Mouse (Mus musculus): ENCODE results near the gene Scmh1. TPM values are rescaled to one million over a fixed set of nuclear protein-coding genes. Genes with fewer than 3 reads are reported as not detected.

Scmh1 gene
- polyA plus RNA-seq, 1 experiment from 2014 or later: 40.0 TPM

DNA sequence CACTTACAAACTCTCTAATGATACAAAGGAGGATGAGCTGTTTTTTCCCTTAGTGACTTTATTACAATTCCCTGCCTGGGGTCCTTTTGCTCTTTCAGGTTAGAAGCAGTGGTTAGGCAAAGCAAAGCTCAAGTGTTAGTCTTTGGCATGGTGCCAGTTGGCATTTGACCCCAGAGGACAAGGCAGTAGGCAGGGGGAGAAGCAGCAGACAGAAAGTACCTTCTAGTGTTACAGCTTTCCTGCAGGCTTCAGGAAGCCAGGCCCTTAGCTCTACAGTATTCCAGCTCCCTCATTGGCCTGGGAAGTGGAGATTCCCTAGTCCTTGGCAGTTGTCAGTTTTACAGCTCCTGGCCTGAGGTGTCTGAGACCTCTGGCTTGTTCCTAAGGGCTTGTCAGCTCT is 15.6 kb downstream of the Scmh1 start:
- Histone ChIP-seq H3K4me2 (ENCODE audit: low read depth, low read length) (no peak overlapping the region), H3K4me3 (replicated peaks; ENCODE audit: low read length) (no peak overlapping the region), H3K9me3 (replicated peaks; ENCODE audit: control insufficient read depth, low read length) (no peaks in the 10 kb centered on the region), H3K27ac (ENCODE audit: low read length) (no peak overlapping the region), H3K4me1 (ENCODE audit: control insufficient read depth, insufficient read depth, low read length) (peaks cover 7% of the 10 kb centered on the region; the same call in 1 of the 2 replicates), H3K36me3 (ENCODE audit: control insufficient read depth, insufficient read depth, low read length) (no peaks in the 10 kb centered on the region), H3K9ac (ENCODE audit: low read length) (no peak overlapping the region), H3K27me3 (ENCODE audit: control insufficient read depth, insufficient read depth, low read length) (no peaks in the 10 kb centered on the region)
- no peak for ATAC-seq (ENCODE audit: insufficient read depth, low FRiP score)

DNA sequence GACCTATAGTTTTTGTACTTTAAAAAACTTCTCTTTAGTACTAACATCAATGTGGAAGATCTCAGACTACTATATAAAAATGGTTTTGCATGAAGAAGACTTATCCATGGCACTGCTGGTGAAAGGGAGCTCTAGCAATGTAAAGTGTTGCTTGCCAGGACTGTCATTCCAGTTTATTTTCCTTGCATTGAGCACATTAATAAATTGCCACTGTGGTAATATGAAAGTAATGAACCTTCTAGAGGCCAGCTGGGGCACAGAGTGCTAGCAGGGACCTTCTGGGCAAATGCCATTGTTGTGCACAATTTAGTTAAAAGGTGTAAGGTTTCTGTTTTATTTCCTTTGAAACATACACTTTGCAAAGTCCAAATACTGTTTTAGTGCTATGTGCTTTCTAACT is 25.5 kb downstream of the Scmh1 start:
- Histone ChIP-seq H3K4me1 (ENCODE audit: control insufficient read depth, insufficient read depth, low read length) (0 out of 2 replicates have a peak, but pooled peaks cover 3% of the 10 kb centered on the region), H3K9ac (ENCODE audit: low read length) (no peak overlapping the region), H3K27me3 (ENCODE audit: control insufficient read depth, insufficient read depth, low read length) (no peaks in the 10 kb centered on the region), H3K9me3 (replicated peaks; ENCODE audit: control insufficient read depth, low read length) (no peaks in the 10 kb centered on the region), H3K36me3 (ENCODE audit: control insufficient read depth, insufficient read depth, low read length) (no peaks in the 10 kb centered on the region), H3K4me3 (replicated peaks; ENCODE audit: low read length) (no peak overlapping the region), H3K27ac (ENCODE audit: low read length) (no peak overlapping the region), H3K4me2 (ENCODE audit: low read depth, low read length) (no peak overlapping the region)
- no peak for ATAC-seq (ENCODE audit: insufficient read depth, low FRiP score)

DNA sequence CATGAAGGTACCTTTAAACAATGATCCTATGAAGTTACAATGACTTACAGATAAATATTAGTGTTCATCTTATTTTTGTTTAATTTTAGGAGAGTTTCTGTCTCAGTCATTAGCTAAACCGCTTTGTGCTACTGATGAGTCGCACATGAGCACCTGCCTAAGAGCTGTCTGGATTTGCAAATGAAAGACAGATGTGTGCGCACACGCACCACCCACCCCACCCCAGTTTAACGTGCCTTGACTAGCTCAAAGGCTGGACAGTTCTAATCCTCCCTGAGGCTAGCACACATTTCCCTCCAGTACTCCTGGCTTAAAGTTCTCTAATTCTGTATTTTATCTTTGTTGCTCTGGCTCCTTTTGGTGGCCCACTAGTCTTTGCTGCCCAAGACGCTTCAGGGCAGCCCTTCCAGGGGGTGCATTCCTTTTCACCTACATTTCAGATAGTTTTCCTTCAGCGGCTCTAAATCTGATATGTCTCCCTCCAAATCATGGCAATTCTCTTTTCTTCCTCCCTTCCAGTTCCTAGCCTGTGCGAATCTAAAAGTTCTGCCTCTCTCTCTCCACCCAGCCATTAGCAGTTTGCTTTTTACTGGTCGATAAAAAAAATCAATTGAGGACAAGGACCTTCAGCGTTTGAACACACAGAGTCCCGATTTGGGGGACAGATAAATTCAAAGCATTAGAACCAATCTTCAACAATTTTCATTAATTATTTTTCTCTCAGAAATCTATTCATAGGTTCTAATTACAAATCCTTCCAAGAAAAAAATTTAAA is 27.7 kb downstream of the Scmh1 start:
- Histone ChIP-seq H3K4me3 (replicated peaks; ENCODE audit: low read length) (no peak overlapping the region), H3K27me3 (ENCODE audit: control insufficient read depth, insufficient read depth, low read length) (no peaks in the 10 kb centered on the region), H3K9me3 (replicated peaks; ENCODE audit: control insufficient read depth, low read length) (no peaks in the 10 kb centered on the region), H3K9ac (ENCODE audit: low read length) (no peak overlapping the region), H3K27ac (ENCODE audit: low read length) (no peak overlapping the region), H3K4me1 (ENCODE audit: control insufficient read depth, insufficient read depth, low read length) (0 out of 2 replicates have a peak, but pooled peaks cover 3% of the 10 kb centered on the region), H3K4me2 (ENCODE audit: low read depth, low read length) (no peak overlapping the region), H3K36me3 (ENCODE audit: control insufficient read depth, insufficient read depth, low read length) (no peaks in the 10 kb centered on the region)
- no peak for ATAC-seq (ENCODE audit: insufficient read depth, low FRiP score)
- 53% methylated on average over 11 of the region's 11 CpGs for WGBS

DNA sequence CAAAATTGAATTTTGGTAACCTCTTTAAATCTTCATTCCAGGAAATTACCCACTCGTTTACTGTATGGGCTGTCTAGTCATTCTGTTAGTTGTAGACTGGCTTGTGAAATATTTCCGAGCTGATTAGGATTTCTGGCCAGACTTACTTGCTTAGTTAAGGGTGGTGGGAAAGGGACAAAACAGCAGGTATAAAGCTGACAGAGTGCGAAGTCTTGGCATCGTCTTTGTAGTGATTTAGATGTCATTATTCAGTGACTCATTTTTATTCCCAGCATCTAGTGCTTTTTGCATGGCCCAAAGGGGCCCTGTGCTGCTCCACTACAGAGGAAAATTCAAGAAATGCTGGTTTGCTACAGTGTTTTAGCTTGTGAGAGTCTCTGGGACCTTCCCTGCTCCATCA is 56.7 kb downstream of the Scmh1 start:
- no peak overlapping the region for H3K4me3 ChIP-seq (replicated peaks; ENCODE audit: low read length)
- H3K9me3 ChIP-seq (replicated peaks; ENCODE audit: control insufficient read depth, low read length): no peaks in the 10 kb centered on the region
- no peak overlapping the region for H3K9ac ChIP-seq (ENCODE audit: low read length)
- no peaks in the 10 kb centered on the region; the same call in 1 of the 2 replicates for H3K36me3 ChIP-seq (ENCODE audit: control insufficient read depth, insufficient read depth, low read length)
- 82% methylated on average over 4 of the region's 4 CpGs for WGBS
- H3K27me3 ChIP-seq (ENCODE audit: control insufficient read depth, insufficient read depth, low read length): no peaks in the 10 kb centered on the region
- ATAC-seq (ENCODE audit: insufficient read depth, low FRiP score): no peak
- no peak overlapping the region for H3K27ac ChIP-seq (ENCODE audit: low read length)
- H3K4me1 ChIP-seq (ENCODE audit: control insufficient read depth, insufficient read depth, low read length): no peaks in the 10 kb centered on the region
- H3K4me2 ChIP-seq (ENCODE audit: low read depth, low read length): no peak overlapping the region

DNA sequence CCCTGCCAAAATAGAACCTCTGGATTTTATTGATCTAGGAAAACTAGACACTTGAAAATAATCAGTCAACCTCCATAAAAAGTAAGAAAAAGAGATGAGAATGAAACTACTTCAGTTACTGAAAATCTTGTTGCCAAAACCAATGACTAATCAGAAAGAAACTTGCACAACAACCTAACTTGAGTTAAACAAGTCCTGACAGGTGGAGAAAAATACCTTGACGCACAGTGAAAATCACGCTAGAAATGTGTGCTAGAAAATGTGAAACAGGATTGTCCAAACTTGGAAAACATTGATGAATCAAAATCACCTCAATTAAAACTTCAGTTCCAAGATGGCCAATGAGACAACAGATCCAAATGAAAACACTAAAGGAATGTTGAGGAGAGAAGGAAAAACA is 67.9 kb downstream of the Scmh1 start:
- WGBS: 75% methylated on average over 2 of the region's 2 CpGs
- H3K4me1 ChIP-seq (ENCODE audit: control insufficient read depth, insufficient read depth, low read length): no peaks in the 10 kb centered on the region

DNA sequence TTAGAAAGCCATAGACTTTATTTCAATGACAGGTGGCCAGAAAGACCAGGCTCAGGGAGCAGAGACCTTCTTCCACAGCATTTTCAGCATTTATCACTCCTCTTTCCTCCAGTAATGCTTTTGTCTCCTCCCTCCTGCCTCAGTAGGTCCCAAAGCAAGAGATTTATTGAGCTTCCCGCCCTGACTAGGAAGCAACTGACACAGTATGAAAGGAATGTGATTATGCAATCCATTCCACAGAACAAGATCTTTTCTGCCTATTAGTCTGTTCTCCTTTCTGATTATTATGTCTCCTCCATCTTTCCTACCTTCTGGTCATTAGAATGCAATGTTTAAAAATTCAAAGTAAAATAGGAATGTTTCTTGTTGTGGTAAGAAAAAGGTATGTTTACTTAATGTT is 82.6 kb downstream of the Scmh1 start:
- peak overlapping the region; percentile 8; the same call in 1 of the 2 replicates for H3K27ac ChIP-seq (ENCODE audit: low read length)
- no peak; the same call in 1 of the 2 replicates for ATAC-seq (ENCODE audit: insufficient read depth, low FRiP score)

More for the DNA sequence above, 67.9 kb downstream of the Scmh1 start:
- Histone ChIP-seq H3K27me3 (ENCODE audit: control insufficient read depth, insufficient read depth, low read length) (no peaks in the 10 kb centered on the region), H3K27ac (ENCODE audit: low read length) (no peak overlapping the region), H3K36me3 (ENCODE audit: control insufficient read depth, insufficient read depth, low read length) (0 out of 2 replicates have a peak, but pooled peaks cover 3% of the 10 kb centered on the region), H3K9ac (ENCODE audit: low read length) (no peak overlapping the region), H3K4me2 (ENCODE audit: low read depth, low read length) (no peak overlapping the region), H3K9me3 (replicated peaks; ENCODE audit: control insufficient read depth, low read length) (no peaks in the 10 kb centered on the region), H3K4me3 (replicated peaks; ENCODE audit: low read length) (no peak overlapping the region)
- ATAC-seq (ENCODE audit: insufficient read depth, low FRiP score): no peak

DNA sequence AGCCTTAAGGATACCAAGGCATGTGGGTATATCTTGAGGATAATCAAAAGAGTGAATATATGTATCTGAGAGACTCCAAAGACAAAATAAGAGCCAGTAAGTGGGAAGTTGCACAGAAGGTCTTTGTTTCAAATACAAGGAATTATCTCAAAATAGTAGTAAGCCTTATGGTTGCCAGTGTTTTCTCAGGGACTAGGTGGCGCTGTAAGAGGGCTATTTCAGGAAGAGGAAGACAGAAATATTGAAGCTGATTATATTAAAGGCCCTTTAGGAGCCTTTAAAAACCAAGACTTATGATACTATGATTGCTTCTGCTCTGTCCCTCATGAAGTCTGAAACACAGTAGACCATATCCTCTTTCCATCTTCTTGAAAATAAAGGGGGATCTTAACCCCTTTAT is 101.9 kb downstream of the Scmh1 start:
- H3K4me1 ChIP-seq (ENCODE audit: control insufficient read depth, insufficient read depth, low read length): no peaks in the 10 kb centered on the region
- H3K27ac ChIP-seq (ENCODE audit: low read length): no peak overlapping the region
- ATAC-seq (ENCODE audit: insufficient read depth, low FRiP score): no peak
- H3K27me3 ChIP-seq (ENCODE audit: control insufficient read depth, insufficient read depth, low read length): no peaks in the 10 kb centered on the region
- no peak overlapping the region for H3K4me3 ChIP-seq (replicated peaks; ENCODE audit: low read length)
- H3K4me2 ChIP-seq (ENCODE audit: low read depth, low read length): no peak overlapping the region
- no peak overlapping the region for H3K9ac ChIP-seq (ENCODE audit: low read length)
- H3K9me3 ChIP-seq (replicated peaks; ENCODE audit: control insufficient read depth, low read length): no peaks in the 10 kb centered on the region
- peaks cover 15% of the 10 kb centered on the region for H3K36me3 ChIP-seq (ENCODE audit: control insufficient read depth, insufficient read depth, low read length)
- WGBS: 88% methylated on average over 1 of the region's 1 CpGs

More for the DNA sequence above, 82.6 kb downstream of the Scmh1 start:
- no peaks in the 10 kb centered on the region for H3K9me3 ChIP-seq (replicated peaks; ENCODE audit: control insufficient read depth, low read length)
- H3K27me3 ChIP-seq (ENCODE audit: control insufficient read depth, insufficient read depth, low read length): no peaks in the 10 kb centered on the region
- H3K9ac ChIP-seq (ENCODE audit: low read length): no peak overlapping the region
- H3K36me3 ChIP-seq (ENCODE audit: control insufficient read depth, insufficient read depth, low read length): peaks cover 10% of the 10 kb centered on the region; the same call in 1 of the 2 replicates
- no peak overlapping the region for H3K4me2 ChIP-seq (ENCODE audit: low read depth, low read length)
- 31% methylated on average over 1 of the region's 1 CpGs for WGBS
- no peak overlapping the region for H3K4me3 ChIP-seq (replicated peaks; ENCODE audit: low read length)
- H3K4me1 ChIP-seq (ENCODE audit: control insufficient read depth, insufficient read depth, low read length): 0 out of 2 replicates have a peak, but pooled peaks cover 6% of the 10 kb centered on the region

DNA sequence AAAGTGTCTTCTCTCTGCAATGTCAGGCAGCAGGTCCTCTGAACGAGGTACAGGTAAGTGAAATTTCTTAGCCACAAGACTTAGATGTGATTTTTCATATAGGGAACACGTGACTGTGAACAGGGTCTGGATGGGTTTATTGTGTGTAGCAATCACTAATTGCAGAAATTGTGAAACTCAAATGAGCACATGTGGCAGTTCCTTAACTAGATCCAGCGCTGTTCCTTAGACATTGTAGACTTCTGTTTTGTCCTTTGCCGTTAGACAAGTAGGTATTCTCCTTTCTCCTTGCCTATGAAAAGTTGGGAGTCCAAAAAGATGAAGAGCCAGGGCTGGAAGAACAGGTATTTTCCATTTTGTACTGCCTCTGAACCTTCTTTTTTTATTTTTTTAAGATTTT is 106.1 kb downstream of the Scmh1 start:
- 93% methylated on average over 4 of the region's 4 CpGs for WGBS
- ATAC-seq (ENCODE audit: insufficient read depth, low FRiP score): no peak
- Histone ChIP-seq H3K4me2 (ENCODE audit: low read depth, low read length) (no peak overlapping the region), H3K4me3 (replicated peaks; ENCODE audit: low read length) (no peak overlapping the region), H3K27me3 (ENCODE audit: control insufficient read depth, insufficient read depth, low read length) (no peaks in the 10 kb centered on the region), H3K9me3 (replicated peaks; ENCODE audit: control insufficient read depth, low read length) (no peaks in the 10 kb centered on the region), H3K27ac (ENCODE audit: low read length) (no peak overlapping the region), H3K36me3 (ENCODE audit: control insufficient read depth, insufficient read depth, low read length) (peaks cover 15% of the 10 kb centered on the region), H3K4me1 (ENCODE audit: control insufficient read depth, insufficient read depth, low read length) (no peaks in the 10 kb centered on the region), H3K9ac (ENCODE audit: low read length) (no peak overlapping the region)

DNA sequence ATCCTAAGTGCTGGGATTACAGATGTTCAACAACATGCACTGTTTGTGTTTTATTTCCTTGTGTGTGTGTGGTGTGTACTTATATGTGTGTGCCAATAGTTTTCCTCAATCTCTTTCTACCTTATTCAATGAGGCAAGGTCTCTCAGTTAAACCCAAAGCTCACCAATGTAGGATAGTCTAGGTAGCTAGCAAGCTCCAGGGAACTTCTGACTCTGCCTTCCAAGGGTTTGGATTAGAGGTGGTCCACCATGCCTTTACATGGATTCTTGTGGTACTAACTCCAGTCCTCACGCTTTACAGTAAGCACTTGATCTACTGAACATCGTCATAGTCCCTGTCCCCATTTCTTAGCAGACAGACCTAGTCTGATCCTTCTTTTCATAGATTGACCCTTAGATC is 109.3 kb downstream of the Scmh1 start:
- H3K27ac ChIP-seq (ENCODE audit: low read length): no peak overlapping the region
- no peak for ATAC-seq (ENCODE audit: insufficient read depth, low FRiP score)
- no peak overlapping the region for H3K9ac ChIP-seq (ENCODE audit: low read length)
- H3K4me2 ChIP-seq (ENCODE audit: low read depth, low read length): no peak overlapping the region
- no peaks in the 10 kb centered on the region for H3K27me3 ChIP-seq (ENCODE audit: control insufficient read depth, insufficient read depth, low read length)
- H3K9me3 ChIP-seq (replicated peaks; ENCODE audit: control insufficient read depth, low read length): no peaks in the 10 kb centered on the region
- peaks cover 1% of the 10 kb centered on the region for H3K36me3 ChIP-seq (ENCODE audit: control insufficient read depth, insufficient read depth, low read length)
- no peaks in the 10 kb centered on the region; the same call in 1 of the 2 replicates for H3K4me1 ChIP-seq (ENCODE audit: control insufficient read depth, insufficient read depth, low read length)
- WGBS: 99% methylated on average over 2 of the region's 2 CpGs
- no peak overlapping the region for H3K4me3 ChIP-seq (replicated peaks; ENCODE audit: low read length)

Measured in stomach, embryonic 16.5 days (tissue).